Mouse (Mus musculus) hindbrain, embryonic 13.5 days (tissue): ENCODE measurements at regions not wholly inside any gene's neighbourhood (a gene's known extent, or its start where the extent isn't known, plus 50 kb on each side); places are given as distances from the start of the nearest gene placed in this dataset.

Source experiments
- ATAC-seq: fragments of 200-750 bp; cut with Nextera tagmentation; 2 replicates; pipeline ENCODE4 v1.8.0; 2017; ENCODE audit warnings: moderate TSS enrichment; ENCODE audit not compliant: low FRiP score
- H3K27ac ChIP-seq: fragments of 300-500 bp; sonication (generic); 2 replicates; pipeline ENCODE4 v1.5.1; 2015; ENCODE audit warnings: inconsistent platforms, mild to moderate bottlenecking, moderate library complexity
- H3K27me3 ChIP-seq: fragments of 300-500 bp; sonication (generic); 2 replicates; pipeline ENCODE4 v1.6.1; 2015; ENCODE audit warnings: mild to moderate bottlenecking, inconsistent platforms
- H3K36me3 ChIP-seq: fragments of 300-500 bp; sonication (generic); 2 replicates; pipeline ENCODE4 v1.6.1; 2015; ENCODE audit warnings: mild to moderate bottlenecking, inconsistent platforms
- H3K4me1 ChIP-seq: fragments of 300-500 bp; sonication (generic); replicated peaks from 2 replicates; pipeline ENCODE4 v1.6.1; 2015; ENCODE audit warnings: inconsistent platforms
- H3K4me2 ChIP-seq: fragments of 300-500 bp; sonication (generic); 2 replicates; pipeline ENCODE4 v1.6.1; 2015; ENCODE audit warnings: inconsistent platforms, mild to moderate bottlenecking, moderate library complexity
- H3K4me3 ChIP-seq: fragments of 300-500 bp; sonication (generic); 2 replicates; pipeline ENCODE4 v1.5.1; 2015; ENCODE audit warnings: mild to moderate bottlenecking, inconsistent platforms
- H3K9ac ChIP-seq: fragments of 300-500 bp; sonication (generic); 2 replicates; pipeline ENCODE4 v1.6.1; 2015; ENCODE audit warnings: mild to moderate bottlenecking, inconsistent platforms
- H3K9me3 ChIP-seq: fragments of 300-500 bp; sonication (generic); 2 replicates; pipeline ENCODE4 v1.6.1; 2016; ENCODE audit warnings: inconsistent platforms
- WGBS: fragments of 180-500 bp; shearing (Covaris S2); methylation state at CpG from one replicate; pipeline ENCODE4 v1.1.7; 2015; 5-methylcytosine and 5-hydroxymethylcytosine counted together

DNA sequence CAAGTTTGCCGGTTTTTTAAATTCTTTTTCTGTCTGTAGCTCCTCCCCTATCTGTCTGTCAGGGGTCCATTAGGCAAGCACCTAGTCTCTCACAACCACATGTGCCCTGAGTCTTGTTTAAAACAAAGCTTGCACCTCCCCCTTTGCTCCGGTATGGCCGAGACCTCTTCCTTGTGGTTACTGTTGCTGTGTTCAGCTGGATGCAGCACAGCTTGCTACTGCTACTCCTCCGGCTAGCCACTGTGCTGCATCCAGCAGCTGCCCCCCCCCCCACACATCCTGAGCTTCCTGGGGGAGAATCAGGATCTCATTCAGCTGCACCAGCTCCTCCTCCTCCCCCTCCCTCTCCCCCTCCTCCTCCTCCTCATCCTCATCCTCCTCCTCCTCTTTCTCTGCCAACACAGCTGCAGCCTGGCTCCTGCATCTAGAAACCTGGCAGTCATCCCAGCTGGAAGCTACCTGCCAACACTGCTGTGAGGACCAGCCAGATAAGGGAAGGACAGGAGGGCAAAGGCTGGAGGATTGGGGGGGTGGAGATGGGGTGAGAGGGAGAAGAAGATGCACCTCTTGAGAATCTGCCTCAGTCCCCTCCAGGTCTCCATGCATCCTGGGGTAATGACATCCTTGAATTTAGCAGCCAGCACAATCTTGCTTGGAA, 114.8 kb upstream of the Tmem260 start:
- ATAC-seq, result peak; percentile 71
- Histone ChIP-seq H3K4me1 (peaks cover 25% of the 10 kb centered on the region), H3K36me3 (no peaks in the 10 kb centered on the region), H3K27me3 (0 out of 2 replicates have a peak, but pooled peaks cover 3% of the 10 kb centered on the region), H3K9ac (peak overlapping the region; percentile 15; the same call in 1 of the 2 replicates), H3K9me3 (no peaks in the 10 kb centered on the region), H3K4me3 (no peak overlapping the region), H3K27ac (peak overlapping the region; percentile 19; the same call in 1 of the 2 replicates), H3K4me2 (peak overlapping the region; percentile 38)
- 3% methylated on average over 4 of the region's 4 CpGs for WGBS

DNA sequence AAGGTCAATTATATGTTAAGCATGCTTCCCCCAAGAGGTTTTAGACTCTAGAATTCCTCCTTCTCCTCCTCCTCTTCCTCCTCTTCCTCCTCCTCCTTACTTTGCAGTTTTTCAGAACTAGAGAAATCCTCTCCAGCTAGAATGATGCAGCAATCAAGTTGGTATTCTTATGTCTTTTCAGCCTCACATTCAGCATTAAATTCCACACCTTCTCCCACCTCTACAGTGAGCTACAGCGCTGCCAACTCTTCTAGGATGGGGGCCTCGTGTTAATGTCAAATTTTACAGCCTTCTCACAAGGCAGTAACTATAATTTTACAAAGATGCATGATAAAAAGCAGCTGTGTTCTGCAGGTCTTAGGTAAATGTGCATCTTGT, 114.3 kb upstream of the Tmem260 start:
- WGBS, result 86% methylated on average over 2 of the region's 2 CpGs
- no peak for ATAC-seq
- H3K9me3 ChIP-seq, result no peaks in the 10 kb centered on the region
- 0 out of 2 replicates have a peak, but pooled peaks cover 3% of the 10 kb centered on the region for H3K27me3 ChIP-seq
- H3K4me1 ChIP-seq, result peaks cover 25% of the 10 kb centered on the region
- no peaks in the 10 kb centered on the region for H3K36me3 ChIP-seq
- peak overlapping the region; percentile 19; the same call in 1 of the 2 replicates for H3K27ac ChIP-seq
- H3K9ac ChIP-seq, result no peak overlapping the region
- H3K4me3 ChIP-seq, result no peak overlapping the region
- no peak overlapping the region for H3K4me2 ChIP-seq

DNA sequence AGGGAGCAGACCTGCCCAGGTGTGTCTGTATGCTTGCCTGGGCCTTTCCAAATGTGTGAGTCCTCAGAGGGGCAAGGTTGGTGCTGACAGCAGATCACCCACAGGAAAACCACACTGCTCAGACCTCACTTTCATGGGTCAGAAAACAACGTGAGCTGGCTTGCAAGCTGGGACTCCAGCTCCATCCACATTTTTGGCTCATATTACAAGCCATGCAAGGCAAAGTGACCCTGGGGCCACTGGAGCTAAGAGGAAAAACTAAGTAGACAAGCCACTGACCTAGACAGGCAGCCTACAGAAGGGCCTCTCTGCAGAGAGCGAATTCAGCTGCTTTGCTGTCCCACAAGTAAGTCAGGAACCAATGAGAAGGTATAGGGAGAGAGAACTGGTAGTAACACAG, 113.7 kb upstream of the Tmem260 start:
- 0 out of 2 replicates have a peak, but pooled peaks cover 8% of the 10 kb centered on the region for H3K27me3 ChIP-seq
- no peaks in the 10 kb centered on the region for H3K9me3 ChIP-seq
- ATAC-seq, result no peak
- H3K4me2 ChIP-seq, result no peak overlapping the region
- H3K27ac ChIP-seq, result no peak overlapping the region
- whole genome bisulfite sequencing, result 58% methylated on average over 2 of the region's 2 CpGs
- H3K36me3 ChIP-seq, result no peaks in the 10 kb centered on the region
- no peak overlapping the region for H3K9ac ChIP-seq
- H3K4me1 ChIP-seq, result peaks cover 25% of the 10 kb centered on the region
- H3K4me3 ChIP-seq, result no peak overlapping the region

DNA sequence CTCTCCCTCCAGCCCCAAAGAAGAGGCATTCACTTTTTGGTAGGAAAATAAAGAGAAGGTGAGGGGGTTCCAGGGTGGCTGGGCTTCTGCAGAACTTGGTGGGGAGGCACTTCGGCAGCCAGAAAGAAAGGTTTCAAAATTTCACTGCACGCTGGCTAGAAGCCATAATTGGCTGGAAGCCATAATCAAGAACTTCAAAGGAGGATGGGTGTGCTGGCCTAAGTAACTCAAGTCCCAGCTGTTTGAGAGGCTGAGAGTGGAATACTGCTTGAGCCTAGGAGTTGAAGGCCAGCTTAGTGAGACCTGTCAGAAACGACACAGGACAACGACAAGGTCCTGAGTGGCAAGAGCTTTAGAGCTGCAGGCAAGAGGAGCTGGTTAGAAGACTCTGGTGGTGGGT, 113.3 kb upstream of the Tmem260 start:
- Histone ChIP-seq H3K4me3 (no peak overlapping the region), H3K9ac (no peak overlapping the region), H3K27ac (no peak overlapping the region), H3K9me3 (no peaks in the 10 kb centered on the region), H3K4me1 (peaks cover 25% of the 10 kb centered on the region), H3K4me2 (no peak overlapping the region), H3K36me3 (no peaks in the 10 kb centered on the region), H3K27me3 (0 out of 2 replicates have a peak, but pooled peaks cover 8% of the 10 kb centered on the region)
- WGBS, result 69% methylated on average over 4 of the region's 4 CpGs
- no peak for ATAC-seq

DNA sequence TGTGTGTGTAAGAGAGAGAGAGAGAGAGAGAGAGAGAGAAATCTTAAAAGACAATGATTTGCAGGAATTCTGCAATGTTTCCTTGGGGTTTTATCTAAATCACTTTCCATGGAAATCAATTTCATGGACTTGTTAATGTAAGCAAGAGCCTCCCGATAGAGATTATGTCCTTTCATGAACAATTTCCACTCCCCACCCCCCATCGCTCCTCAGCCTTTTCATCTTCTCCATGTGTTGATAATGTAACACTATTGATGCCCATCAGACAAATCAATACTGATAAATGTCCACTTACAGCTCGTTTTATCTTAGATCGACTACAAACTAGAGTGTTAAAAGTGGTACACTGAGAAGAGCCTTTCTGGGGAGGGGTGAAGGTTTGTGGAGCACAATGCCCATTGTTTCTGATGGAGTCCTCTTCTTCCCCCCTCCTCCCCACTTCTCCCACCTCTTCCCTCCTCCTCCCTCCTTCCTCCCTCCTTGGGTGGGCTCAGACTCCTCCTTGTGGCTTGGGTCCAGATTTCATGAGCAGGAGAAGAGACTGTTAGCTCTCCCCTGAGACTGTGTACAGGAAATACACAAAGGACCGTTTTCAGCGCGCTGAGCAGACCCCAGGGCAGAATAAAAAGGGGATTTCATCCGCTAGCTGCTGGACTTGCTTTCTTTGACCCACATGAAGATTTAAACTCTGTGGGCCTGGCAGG, 111.7 kb upstream of the Tmem260 start:
- H3K4me2 ChIP-seq, result no peak overlapping the region
- 19% methylated on average over 8 of the region's 8 CpGs for WGBS
- H3K4me1 ChIP-seq, result peaks cover 25% of the 10 kb centered on the region
- no peak overlapping the region for H3K9ac ChIP-seq
- ATAC-seq, result no peak
- no peak overlapping the region for H3K4me3 ChIP-seq
- H3K27ac ChIP-seq, result no peak overlapping the region
- no peaks in the 10 kb centered on the region for H3K9me3 ChIP-seq
- H3K36me3 ChIP-seq, result no peaks in the 10 kb centered on the region
- H3K27me3 ChIP-seq, result 0 out of 2 replicates have a peak, but pooled peaks cover 8% of the 10 kb centered on the region

DNA sequence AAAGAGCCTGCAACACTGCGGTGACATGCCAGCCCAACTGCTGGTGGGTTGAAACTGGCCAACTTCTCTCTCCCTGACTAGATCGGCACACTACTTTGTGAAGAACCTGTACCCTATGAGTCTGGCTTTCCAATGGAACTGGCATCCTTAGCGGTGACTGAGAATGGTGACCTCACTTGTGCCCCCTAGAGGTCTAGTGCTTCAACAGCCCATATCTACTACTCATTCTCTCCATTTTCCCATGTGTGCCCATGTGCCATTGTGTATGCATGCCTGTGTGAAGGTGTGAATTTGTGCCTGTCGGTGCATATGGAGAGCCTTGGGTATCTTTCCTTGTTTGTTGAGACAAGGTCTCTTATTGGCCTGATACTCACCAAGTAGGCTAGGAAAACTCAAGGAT, 106.5 kb upstream of the Tmem260 start:
- Histone ChIP-seq H3K4me3 (no peak overlapping the region), H3K36me3 (no peaks in the 10 kb centered on the region), H3K27ac (no peak overlapping the region), H3K9ac (no peak overlapping the region), H3K4me1 (peaks cover 6% of the 10 kb centered on the region), H3K4me2 (no peak overlapping the region), H3K27me3 (0 out of 2 replicates have a peak, but pooled peaks cover 5% of the 10 kb centered on the region), H3K9me3 (no peaks in the 10 kb centered on the region)
- WGBS, result 86% methylated on average over 4 of the region's 4 CpGs
- no peak for ATAC-seq

DNA sequence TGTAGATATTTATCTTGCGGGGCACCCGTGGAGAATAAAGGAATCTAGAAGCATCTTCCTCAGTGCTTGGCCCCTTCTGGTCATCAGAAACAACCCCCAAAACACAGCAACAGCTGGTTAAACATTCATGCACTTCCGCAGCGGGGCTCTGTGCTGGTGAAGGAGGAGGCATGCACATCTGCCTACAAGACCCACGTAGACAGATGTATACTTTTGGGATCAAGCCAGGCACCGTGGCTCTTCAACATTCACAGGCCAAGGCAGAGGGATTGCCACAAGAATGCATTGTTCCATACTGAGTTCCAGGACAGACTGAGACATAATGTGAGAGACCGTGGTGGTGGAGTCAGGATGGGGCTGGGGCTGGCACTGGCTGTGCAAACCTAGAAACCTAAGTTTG, 103.0 kb upstream of the Tmem260 start:
- H3K9ac ChIP-seq, result no peak overlapping the region
- no peak for ATAC-seq
- no peak overlapping the region for H3K27ac ChIP-seq
- WGBS, result 65% methylated on average over 7 of the region's 7 CpGs
- H3K4me1 ChIP-seq, result no peaks in the 10 kb centered on the region
- H3K4me3 ChIP-seq, result no peak overlapping the region
- no peaks in the 10 kb centered on the region for H3K36me3 ChIP-seq
- H3K9me3 ChIP-seq, result no peaks in the 10 kb centered on the region
- no peak overlapping the region for H3K4me2 ChIP-seq
- no peaks in the 10 kb centered on the region for H3K27me3 ChIP-seq

DNA sequence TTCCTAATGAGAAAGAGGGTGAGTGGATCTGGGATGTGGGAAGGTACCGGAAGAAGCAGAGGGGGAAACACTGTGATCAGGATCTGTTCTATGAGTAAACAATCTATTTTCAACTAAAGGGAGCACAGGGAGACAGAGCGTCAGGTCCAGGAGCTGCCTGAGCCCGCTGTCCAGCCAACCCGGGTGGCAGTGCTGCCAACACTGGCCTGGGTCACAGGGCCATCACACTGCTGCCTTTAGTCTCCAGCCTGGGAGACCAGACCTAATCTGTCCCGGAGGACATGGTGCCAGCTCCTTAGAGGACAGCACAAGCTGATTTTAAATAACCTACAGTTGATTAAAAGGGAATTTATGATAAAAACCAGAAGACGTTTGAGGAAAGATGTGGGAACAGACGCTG, 100.0 kb upstream of the Tmem260 start:
- H3K27ac ChIP-seq, result no peak overlapping the region
- WGBS, result 86% methylated on average over 7 of the region's 7 CpGs
- H3K4me3 ChIP-seq, result no peak overlapping the region
- no peak for ATAC-seq
- H3K36me3 ChIP-seq, result no peaks in the 10 kb centered on the region
- H3K4me2 ChIP-seq, result no peak overlapping the region
- peaks cover 4% of the 10 kb centered on the region for H3K4me1 ChIP-seq
- no peaks in the 10 kb centered on the region for H3K27me3 ChIP-seq
- no peak overlapping the region for H3K9ac ChIP-seq
- no peaks in the 10 kb centered on the region for H3K9me3 ChIP-seq

DNA sequence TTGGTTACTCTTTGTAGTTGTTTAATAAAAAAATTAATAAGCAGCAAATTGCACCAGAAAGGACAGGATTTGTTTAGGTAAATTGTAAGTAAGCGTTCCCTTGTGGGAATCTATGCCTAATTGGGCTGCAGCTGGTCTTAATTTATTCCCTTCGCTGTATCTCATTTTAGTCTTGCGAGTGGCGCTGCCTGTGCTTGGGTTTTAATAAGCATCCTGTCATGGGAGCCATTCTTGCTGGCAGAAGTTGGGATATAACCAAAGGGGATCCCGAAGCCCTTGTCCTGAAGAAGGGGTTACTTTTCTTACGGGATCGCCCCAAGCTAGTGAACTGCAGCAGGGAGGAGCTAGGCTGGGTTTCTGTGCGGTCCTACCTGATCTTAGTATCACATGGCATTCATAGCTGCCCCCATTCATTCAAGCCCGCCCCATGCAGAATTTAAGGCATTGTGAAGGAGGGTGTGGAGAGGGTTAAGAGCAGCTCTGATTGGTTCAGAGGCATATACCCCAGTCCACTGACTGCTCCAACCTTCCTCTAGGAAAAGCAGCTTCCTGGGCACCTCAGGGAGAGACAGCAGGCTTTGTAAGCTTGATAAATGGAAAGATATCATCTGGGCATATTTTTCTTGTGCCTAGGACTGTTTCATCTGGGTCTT, 96.4 kb upstream of the Tmem260 start:
- no peak overlapping the region for H3K9ac ChIP-seq
- no peaks in the 10 kb centered on the region for H3K36me3 ChIP-seq
- WGBS, result 51% methylated on average over 9 of the region's 9 CpGs
- no peaks in the 10 kb centered on the region for H3K27me3 ChIP-seq
- H3K9me3 ChIP-seq, result no peaks in the 10 kb centered on the region
- H3K4me3 ChIP-seq, result no peak overlapping the region
- peaks cover 4% of the 10 kb centered on the region for H3K4me1 ChIP-seq
- H3K27ac ChIP-seq, result no peak overlapping the region
- peak; percentile 61 for ATAC-seq
- no peak overlapping the region for H3K4me2 ChIP-seq

DNA sequence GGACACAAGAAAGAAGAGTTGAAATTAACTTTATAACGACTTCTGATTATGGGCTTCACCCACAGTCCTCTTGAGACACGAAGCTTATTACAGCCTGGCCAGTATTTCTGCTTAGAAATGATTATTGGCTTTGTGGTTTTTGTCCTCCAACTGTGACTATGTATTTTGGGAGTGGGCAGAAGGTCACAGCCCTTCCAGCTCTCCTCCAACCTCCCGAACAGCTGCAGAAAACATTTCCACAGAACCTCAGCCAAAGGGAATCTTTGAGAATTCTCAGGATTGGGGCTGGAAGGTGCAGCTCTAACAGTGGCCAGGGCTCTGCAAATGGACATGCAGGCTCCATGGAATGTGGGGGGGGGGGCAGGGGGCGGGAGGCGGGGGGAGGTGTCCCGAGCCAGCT, 94.3 kb upstream of the Tmem260 start:
- no peak for ATAC-seq
- Histone ChIP-seq H3K27ac (no peak overlapping the region), H3K36me3 (no peaks in the 10 kb centered on the region), H3K4me2 (no peak overlapping the region), H3K4me3 (no peak overlapping the region), H3K27me3 (no peaks in the 10 kb centered on the region), H3K9ac (no peak overlapping the region), H3K4me1 (peaks cover 4% of the 10 kb centered on the region), H3K9me3 (no peaks in the 10 kb centered on the region)
- 72% methylated on average over 6 of the region's 6 CpGs for WGBS

DNA sequence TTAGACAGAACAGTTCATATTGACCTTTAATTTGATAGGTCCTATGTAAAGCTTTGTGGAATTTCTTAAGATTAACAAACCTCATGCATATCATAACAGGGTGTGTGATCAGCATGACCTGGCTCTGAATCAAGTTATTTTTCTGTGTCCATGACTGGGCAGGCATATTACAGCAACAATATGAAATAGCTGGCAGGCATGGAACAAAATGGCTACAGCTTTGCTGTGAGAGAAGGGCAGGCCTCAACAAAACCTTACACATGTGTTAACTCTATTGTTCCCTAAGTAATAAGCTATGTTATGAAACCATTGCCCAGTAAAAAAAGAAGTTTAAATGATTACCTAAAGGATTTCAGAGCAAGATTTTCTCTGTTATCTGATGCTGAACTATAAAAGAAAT, 93.1 kb upstream of the Tmem260 start:
- Histone ChIP-seq H3K4me1 (peaks cover 4% of the 10 kb centered on the region), H3K36me3 (no peaks in the 10 kb centered on the region), H3K27me3 (no peaks in the 10 kb centered on the region), H3K4me2 (no peak overlapping the region), H3K4me3 (no peak overlapping the region), H3K9me3 (no peaks in the 10 kb centered on the region), H3K9ac (no peak overlapping the region), H3K27ac (no peak overlapping the region)
- no peak for ATAC-seq

DNA sequence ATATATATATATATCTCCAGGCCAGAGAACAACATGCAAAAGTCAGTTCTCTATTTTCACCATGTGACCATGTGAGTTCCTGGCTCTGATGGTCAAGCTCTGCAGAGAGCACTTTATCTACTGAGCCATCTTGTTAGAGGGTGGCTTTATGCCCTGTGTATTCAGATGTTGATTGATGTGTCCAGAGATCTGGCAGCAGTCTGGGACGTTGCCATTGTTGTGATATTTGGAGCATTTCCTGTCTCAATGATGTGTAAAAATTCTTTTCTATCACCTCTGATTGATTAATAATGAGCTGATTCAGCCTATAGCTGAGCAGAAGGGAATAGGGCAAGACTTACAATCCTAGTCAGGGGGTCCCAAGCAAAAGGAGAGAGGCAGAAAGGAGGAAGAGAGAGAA, 91.7 kb upstream of the Tmem260 start:
- ATAC-seq, result no peak
- Histone ChIP-seq H3K4me1 (peaks cover 4% of the 10 kb centered on the region), H3K4me3 (no peak overlapping the region), H3K36me3 (no peaks in the 10 kb centered on the region), H3K27ac (no peak overlapping the region), H3K27me3 (0 out of 2 replicates have a peak, but pooled peaks cover 2% of the 10 kb centered on the region), H3K9me3 (no peaks in the 10 kb centered on the region), H3K9ac (no peak overlapping the region), H3K4me2 (no peak overlapping the region)
- WGBS, result 18% methylated on average over 1 of the region's 1 CpGs
